Mouse (Mus musculus): Measurements from ENCODE around the gene Rtl1. TPM values are rescaled to one million over a fixed set of nuclear protein-coding genes. Genes with fewer than 3 reads are reported as not detected.

Gene Rtl1
- total RNA-seq, 1 experiment, result 4.0 TPM

GRCm38 (mm10) chr12:109541540-109541899 is 58.6 kb downstream of the Rtl1 start:
- Histone ChIP-seq H3K4me1 (ENCODE audit: control insufficient read depth in 2 of 2, insufficient read depth in 2 of 2, low read length in 2 of 2, poor library complexity in 1 of 2) (peaks cover 1 to 4% of the 10 kb centered on the region in 2 experiments; a peak in 2 of 4 replicates), H3K36me3 (ENCODE audit: control insufficient read depth, insufficient read depth, low read length, poor library complexity, severe bottlenecking) (peaks cover 16% of the 10 kb centered on the region), H3K9me3 (ENCODE audit: control insufficient read depth, insufficient read depth, low read depth, low read length) (no peaks in the 10 kb centered on the region), H3K27ac (ENCODE audit: insufficient read depth, low read depth, low read length, poor library complexity, severe bottlenecking) (peak overlapping the region; percentile 51; the same call in 1 of the 2 replicates), H3K4me3 (ENCODE audit: insufficient read depth in 1 of 2, low read depth in 1 of 2, low read length in 2 of 2, poor library complexity in 1 of 2, severe bottlenecking in 1 of 2) (peak overlapping the region; percentile 75 to 79), H3K9ac (ENCODE audit: insufficient read depth, low read depth, low read length, poor library complexity, severe bottlenecking) (peak overlapping the region; percentile 77)
- DNase-seq (ENCODE audit: low read depth, low spot score), result no peak
- in situ Hi-C loops (cut with MboI; ENCODE audit: low sequenced_read_pairs in 2 of 2, unreplicated experiment in 2 of 2), result no loop called here
- TF ChIP-seq MAFK (IDR thresholded peaks at IDR 0.05; ENCODE audit: insufficient read depth, low read depth, low read length), result no peak
- TF ChIP-seq CHD2 (IDR thresholded peaks at IDR 0.05; ENCODE audit: low read depth, low read length), result no peak
- no peak for TF ChIP-seq ZC3H11A (IDR thresholded peaks at IDR 0.05; ENCODE audit: borderline replicate concordance, low read depth, low read length)
- TF ChIP-seq HCFC1 (IDR thresholded peaks at IDR 0.05; ENCODE audit: borderline replicate concordance, insufficient read depth, low read length), result no peak

DNA sequence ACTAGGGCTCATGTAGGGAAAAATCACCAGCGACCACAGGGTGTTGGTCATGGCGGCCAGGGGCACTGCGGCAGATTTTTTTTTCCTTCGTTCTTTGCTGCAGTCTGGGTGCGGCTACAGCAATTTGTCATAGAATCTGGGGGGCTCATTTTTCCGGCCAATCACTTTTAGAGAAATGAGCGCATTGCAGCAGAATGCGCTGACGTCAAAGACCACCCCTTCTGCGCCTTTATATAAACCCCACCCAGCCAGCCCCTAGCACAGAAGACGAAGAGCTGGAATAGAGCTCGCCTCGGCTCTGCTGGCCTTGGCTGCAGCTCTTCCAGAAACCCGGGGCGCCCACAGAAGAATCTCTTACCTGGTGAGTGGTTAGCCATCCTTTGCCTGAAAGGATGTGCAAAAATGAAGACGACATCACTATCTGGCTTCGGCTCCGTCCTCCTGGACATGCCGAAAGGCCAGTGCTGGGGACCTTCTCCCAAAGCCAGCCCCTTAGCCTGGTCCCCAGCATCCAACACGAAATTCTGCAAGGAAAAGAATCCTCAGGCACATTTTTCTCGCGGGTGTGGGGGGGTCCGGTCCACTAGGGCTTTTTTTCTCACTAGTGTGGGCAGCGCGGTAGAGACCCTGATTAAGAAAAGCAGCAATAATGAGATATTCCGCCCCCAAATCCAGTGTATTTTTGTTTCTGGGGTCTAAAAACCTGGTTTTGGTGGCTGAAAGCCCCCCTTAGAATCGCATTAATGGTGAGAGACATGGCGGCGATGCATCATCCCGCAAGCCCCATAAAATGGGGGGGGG is 59.2 kb downstream of the Rtl1 start:
- TF ChIP-seq ZNF384 (IDR thresholded peaks at IDR 0.05; ENCODE audit: low read depth, low read length) (no peak), CHD2 (IDR thresholded peaks at IDR 0.05; ENCODE audit: low read depth, low read length) (no peak), HCFC1 (IDR thresholded peaks at IDR 0.05; ENCODE audit: borderline replicate concordance, insufficient read depth, low read length) (no peak), MAFK (IDR thresholded peaks at IDR 0.05; ENCODE audit: insufficient read depth, low read depth, low read length) (no peak), ZC3H11A (IDR thresholded peaks at IDR 0.05; ENCODE audit: borderline replicate concordance, low read depth, low read length) (no peak)
- peaks cover 1 to 3% of the 10 kb centered on the region in 2 experiments; a peak in 2 of 4 replicates for H3K4me1 ChIP-seq (ENCODE audit: control insufficient read depth in 2 of 2, insufficient read depth in 2 of 2, low read length in 2 of 2, poor library complexity in 1 of 2)
- in situ Hi-C loops (cut with MboI; ENCODE audit: low sequenced_read_pairs in 2 of 2, unreplicated experiment in 2 of 2), result no loop called here
- no peaks in the 10 kb centered on the region for H3K9me3 ChIP-seq (ENCODE audit: control insufficient read depth, insufficient read depth, low read depth, low read length)
- H3K36me3 ChIP-seq (ENCODE audit: control insufficient read depth, insufficient read depth, low read length, poor library complexity, severe bottlenecking), result peaks cover 11% of the 10 kb centered on the region
- H3K27ac ChIP-seq (ENCODE audit: insufficient read depth, low read depth, low read length, poor library complexity, severe bottlenecking), result peak overlapping the region; percentile 44; the same call in 1 of the 2 replicates
- peak overlapping the region; percentile 75 to 79 for H3K4me3 ChIP-seq (ENCODE audit: insufficient read depth in 1 of 2, low read depth in 1 of 2, low read length in 2 of 2, poor library complexity in 1 of 2, severe bottlenecking in 1 of 2)
- H3K9ac ChIP-seq (ENCODE audit: insufficient read depth, low read depth, low read length, poor library complexity, severe bottlenecking), result peak overlapping the region; percentile 77
- DNase-seq (ENCODE audit: low read depth, low spot score), result no peak

GRCm38 (mm10) chr12:109539950-109540349 is 60.2 kb downstream of the Rtl1 start:
- peaks cover 0 to 3% of the 10 kb centered on the region in 2 experiments; a peak in 2 of 4 replicates for H3K4me1 ChIP-seq (ENCODE audit: control insufficient read depth in 2 of 2, insufficient read depth in 2 of 2, low read length in 2 of 2, poor library complexity in 1 of 2)
- H3K36me3 ChIP-seq (ENCODE audit: control insufficient read depth, insufficient read depth, low read length, poor library complexity, severe bottlenecking), result peaks cover 7% of the 10 kb centered on the region
- H3K9me3 ChIP-seq (ENCODE audit: control insufficient read depth, insufficient read depth, low read depth, low read length), result no peaks in the 10 kb centered on the region
- H3K9ac ChIP-seq (ENCODE audit: insufficient read depth, low read depth, low read length, poor library complexity, severe bottlenecking), result no peak overlapping the region; the same call in 1 of the 2 replicates
- TF ChIP-seq MAFK (IDR thresholded peaks at IDR 0.05; ENCODE audit: insufficient read depth, low read depth, low read length) (no peak), ZNF384 (IDR thresholded peaks at IDR 0.05; ENCODE audit: low read depth, low read length) (no peak), ZC3H11A (IDR thresholded peaks at IDR 0.05; ENCODE audit: borderline replicate concordance, low read depth, low read length) (no peak), CHD2 (IDR thresholded peaks at IDR 0.05; ENCODE audit: low read depth, low read length) (no peak), HCFC1 (IDR thresholded peaks at IDR 0.05; ENCODE audit: borderline replicate concordance, insufficient read depth, low read length) (no peak)
- H3K4me3 ChIP-seq (ENCODE audit: insufficient read depth in 1 of 2, low read depth in 1 of 2, low read length in 2 of 2, poor library complexity in 1 of 2, severe bottlenecking in 1 of 2), result peak overlapping the region; percentile 34 to 79; a peak in 3 of 4 replicates
- no peak for DNase-seq (ENCODE audit: low read depth, low spot score)
- no peak overlapping the region for H3K27ac ChIP-seq (ENCODE audit: insufficient read depth, low read depth, low read length, poor library complexity, severe bottlenecking)
- in situ Hi-C loops (cut with MboI; ENCODE audit: low sequenced_read_pairs in 2 of 2, unreplicated experiment in 2 of 2), result no loop called here

Other genes with a start within 250 kb of the Rtl1 start
- 8.6 and 13.6 TPM in 2 replicates for gene Dlk1, start 147.5 kb downstream of the Rtl1 start, total RNA-seq (2012; rRNA removed)

All from ES-E14 (cell line).